Comparison of ENCODE assay signal across 16 mouse cellular contexts in genomic region chrX:93650738-93651137, GRCm38 (mm10).
"Had no signal": no experiment of that assay in that cellular context is flagged by ENCODE, and none has a peak within 500 bp of the region (broad histone marks: within the 10 kb centered on the region; RNA-seq: fewer than 3 reads in every experiment).

No protein-coding gene starts in this region.

- H3K4me1 ChIP-seq: neural tube, embryonic 12.5 days; neural tube, embryonic 13.5 days; neural tube, embryonic 15.5 days; stomach, embryonic 15.5 days had no signal

- H3K9me3 ChIP-seq: neural tube, embryonic 12.5 days; neural tube, embryonic 13.5 days; neural tube, embryonic 15.5 days; stomach, embryonic 15.5 days had no signal

- H3K27me3 ChIP-seq: neural tube, embryonic 12.5 days; neural tube, embryonic 13.5 days; neural tube, embryonic 15.5 days; stomach, embryonic 15.5 days had no signal

- H3K36me3 ChIP-seq: neural tube, embryonic 12.5 days; neural tube, embryonic 13.5 days; neural tube, embryonic 15.5 days; stomach, embryonic 15.5 days had no signal

- H3K4me3 ChIP-seq: neural tube, embryonic 12.5 days; neural tube, embryonic 13.5 days; neural tube, embryonic 15.5 days; stomach, embryonic 15.5 days had no signal

- DNase-seq: retina, postnatal 1 day; right cerebral cortex, adult 18-20 months; right cerebral cortex, postnatal 14 days; right cerebral cortex, postnatal 25 days; right cerebral cortex, postnatal 4 days; spleen, adult 18-20 months; thymus, adult 18-20 months; thymus, adult 2 months; thymus, postnatal 14 days; thymus, postnatal 25 days; thymus, postnatal 4 days had no signal

- H3K27ac ChIP-seq: neural tube, embryonic 12.5 days; neural tube, embryonic 13.5 days; neural tube, embryonic 15.5 days; stomach, embryonic 15.5 days; stomach, postnatal 0 days had no signal

- H3K9ac ChIP-seq: neural tube, embryonic 12.5 days; neural tube, embryonic 13.5 days; neural tube, embryonic 15.5 days; stomach, embryonic 15.5 days had no signal
